Mouse (Mus musculus) intestine, postnatal 0 days (tissue): ENCODE measurements around the gene Brf1. TPM values are rescaled to one million over a fixed set of nuclear protein-coding genes. Genes with fewer than 3 reads are reported as not detected.

Experiments used
- ATAC-seq: fragments of 200-750 bp; cut with Nextera tagmentation; 2 replicates; pipeline ENCODE4 v1.8.0; 2017; ENCODE audit warnings: mild to moderate bottlenecking, moderate TSS enrichment, moderate library complexity
- H3K27ac ChIP-seq: fragments of 300-500 bp; sonication (generic); 2 replicates; pipeline ENCODE4 v1.5.1; 2014; ENCODE audit warnings: mild to moderate bottlenecking, low read depth, low read length, moderate library complexity
- H3K27me3 ChIP-seq: fragments of 300-500 bp; sonication (generic); replicated peaks from 2 replicates; pipeline ENCODE4 v1.6.1; 2014; ENCODE audit warnings: low read length, mixed read lengths; ENCODE audit not compliant: control insufficient read depth, insufficient read depth
- H3K36me3 ChIP-seq: fragments of 300-500 bp; sonication (generic); 2 replicates; pipeline ENCODE4 v1.6.1; 2014; ENCODE audit warnings: mild to moderate bottlenecking, moderate library complexity; ENCODE audit not compliant: control insufficient read depth, insufficient read depth
- H3K4me1 ChIP-seq: fragments of 300-500 bp; sonication (generic); replicated peaks from 2 replicates; pipeline ENCODE4 v1.6.1; 2014; ENCODE audit warnings: antibody characterized with exemption, low read length, mixed read lengths; ENCODE audit not compliant: control insufficient read depth, insufficient read depth
- H3K4me2 ChIP-seq: fragments of 300-500 bp; sonication (generic); replicated peaks from 2 replicates; pipeline ENCODE4 v1.6.1; 2014; ENCODE audit warnings: low read depth, mild to moderate bottlenecking, moderate library complexity
- H3K4me3 ChIP-seq: fragments of 300-500 bp; sonication (generic); 2 replicates; pipeline ENCODE4 v1.5.1; 2014; ENCODE audit warnings: low read depth, low read length
- H3K9ac ChIP-seq: fragments of 300-500 bp; sonication (generic); 2 replicates; pipeline ENCODE4 v1.6.1; 2014; ENCODE audit warnings: mild to moderate bottlenecking, low read depth, low read length
- H3K9me3 ChIP-seq: fragments of 300-500 bp; sonication (generic); 2 replicates; pipeline ENCODE4 v1.6.1; 2016; ENCODE audit warnings: mixed run types; ENCODE audit not compliant: control insufficient read depth
- CTCF ChIP-seq: sonication (generic); IDR thresholded peaks from 2 replicates; pipeline ENCODE4 v1.5.1; 2016; ENCODE audit warnings: low read depth, mild to moderate bottlenecking, control low read depth, antibody characterized with exemption, moderate library complexity
- WGBS: fragments of 180-500 bp; shearing (Covaris S2); extraction: QIAGEN DNeasy Blood & Tissue Kit; methylation state at CpG from one replicate; pipeline ENCODE4 v1.1.7; 2014; 5-methylcytosine and 5-hydroxymethylcytosine counted together
- polyA plus RNA-seq: library from polyadenylated mRNA; unstranded; fragments of >200 nt; fragmentation: Nextera tagmentation; extraction: Ambion mirVana; gene quantifications from 2 replicates; pipeline ENCODE4 v1.2.1, GENCODE M21; 2015

Gene Brf1
- 17.9 and 21.3 TPM in 2 replicates for polyA plus RNA-seq

- under 1% methylated on average over 96 of the region's 96 CpGs for WGBS
- 0 out of 2 replicates have a peak, but pooled peaks cover 6% of the 10 kb centered on the region for H3K4me1 ChIP-seq
- no peaks in the 10 kb centered on the region for H3K9me3 ChIP-seq
- H3K9ac ChIP-seq: peak within 1 kb of the TSS; percentile 92
- no peaks in the 10 kb centered on the region for H3K36me3 ChIP-seq
- H3K4me2 ChIP-seq: peak within 1 kb of the TSS; percentile 90
- H3K4me3 ChIP-seq: peak within 1 kb of the TSS; percentile 88
- H3K27ac ChIP-seq: peak within 1 kb of the TSS; percentile 96
- peak; percentile 97 for ATAC-seq
- H3K27me3 ChIP-seq: no peaks in the 10 kb centered on the region
- TF ChIP-seq CTCF: peak; percentile 40
Measured at GRCm38 (mm10) chr12:113000294-113001132, at the start of gene Brf1. Brf1 (minus strand) TSS chr12:113000704.

DNA sequence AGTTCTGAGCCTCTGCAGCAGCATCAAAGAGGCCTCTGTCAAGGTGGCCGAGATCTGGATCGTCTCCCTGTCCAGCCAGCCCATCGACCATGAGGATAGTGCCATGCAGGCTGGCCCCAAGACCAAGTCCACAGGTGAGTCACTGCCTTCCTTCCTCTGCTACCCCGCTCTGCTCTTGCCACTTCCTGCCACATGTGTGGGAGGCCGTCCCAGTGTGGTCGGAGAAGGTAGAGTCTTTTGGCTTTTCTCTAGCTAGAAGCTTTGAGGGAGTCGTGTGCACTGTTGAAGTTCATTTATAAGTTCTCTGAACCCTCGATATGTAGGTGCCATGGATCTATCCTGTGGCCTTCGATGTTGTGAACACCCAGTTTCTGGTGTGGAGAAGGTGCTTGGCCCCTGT lies 49.3 kb upstream of the Brf1 start:
- Histone ChIP-seq H3K9ac (no peak overlapping the region), H3K4me2 (no peak overlapping the region), H3K9me3 (no peaks in the 10 kb centered on the region), H3K27me3 (no peaks in the 10 kb centered on the region), H3K4me1 (no peaks in the 10 kb centered on the region), H3K27ac (no peak overlapping the region), H3K4me3 (no peak overlapping the region), H3K36me3 (peaks cover 74% of the 10 kb centered on the region)
- TF ChIP-seq CTCF: no peak
- ATAC-seq: no peak
- 88% methylated on average over 9 of the region's 9 CpGs for WGBS

DNA sequence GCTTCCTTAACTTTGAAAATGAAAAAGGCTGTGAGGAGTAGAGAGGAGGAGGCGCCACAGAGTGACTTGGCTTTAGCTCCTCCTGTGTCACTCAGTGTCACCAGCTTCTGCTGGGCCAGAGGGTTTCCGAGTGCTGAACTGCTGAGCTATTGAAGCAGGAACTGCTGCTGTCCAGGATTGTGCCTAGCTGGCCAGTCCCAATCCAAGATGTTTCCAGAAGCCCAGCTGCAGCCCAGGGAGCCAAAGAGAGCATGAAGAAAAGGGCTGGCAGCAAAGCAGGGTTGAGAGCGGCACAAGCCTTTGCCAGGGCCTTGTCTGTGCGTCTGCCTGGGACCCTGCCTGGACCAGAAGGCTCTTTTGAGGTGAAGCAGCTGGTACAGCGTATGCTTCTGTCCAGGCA lies 47.6 kb upstream of the Brf1 start:
- no peak overlapping the region for H3K9ac ChIP-seq
- H3K27me3 ChIP-seq: no peaks in the 10 kb centered on the region
- H3K4me1 ChIP-seq: no peaks in the 10 kb centered on the region
- 93% methylated on average over 5 of the region's 5 CpGs for WGBS
- no peak overlapping the region for H3K4me3 ChIP-seq
- H3K27ac ChIP-seq: no peak overlapping the region
- no peak overlapping the region for H3K4me2 ChIP-seq
- no peak for TF ChIP-seq CTCF
- H3K36me3 ChIP-seq: peaks cover 68% of the 10 kb centered on the region
- H3K9me3 ChIP-seq: no peaks in the 10 kb centered on the region
- no peak for ATAC-seq

DNA sequence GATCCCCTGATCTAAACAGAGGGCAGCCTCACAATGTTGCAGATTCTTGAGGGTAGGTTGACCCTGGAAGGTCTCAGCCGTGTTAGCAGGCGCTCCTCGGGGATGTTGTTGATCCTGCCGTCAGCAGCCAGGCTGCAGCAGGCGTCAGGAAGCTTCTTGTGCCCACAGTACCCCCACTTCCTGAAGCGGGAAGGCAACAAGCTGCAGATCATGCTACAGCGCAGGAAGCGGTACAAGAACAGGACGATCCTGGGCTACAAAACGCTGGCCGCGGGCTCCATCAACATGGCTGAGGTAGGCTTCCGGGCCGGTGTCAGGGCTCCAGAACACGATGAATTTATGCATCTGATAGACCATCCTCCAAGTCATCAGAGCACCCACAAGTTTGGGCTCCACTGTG lies 46.4 kb upstream of the Brf1 start:
- no peak overlapping the region for H3K4me2 ChIP-seq
- H3K27ac ChIP-seq: no peak overlapping the region
- no peak for ATAC-seq
- H3K9me3 ChIP-seq: no peaks in the 10 kb centered on the region
- H3K36me3 ChIP-seq: peaks cover 62% of the 10 kb centered on the region
- TF ChIP-seq CTCF: no peak
- H3K9ac ChIP-seq: no peak overlapping the region
- H3K4me1 ChIP-seq: no peaks in the 10 kb centered on the region
- H3K4me3 ChIP-seq: no peak overlapping the region
- H3K27me3 ChIP-seq: no peaks in the 10 kb centered on the region
- WGBS: 88% methylated on average over 15 of the region's 15 CpGs

- Histone ChIP-seq H3K4me3 (no peak overlapping the region), H3K9me3 (no peaks in the 10 kb centered on the region), H3K9ac (no peak overlapping the region), H3K27ac (no peak overlapping the region), H3K4me1 (no peaks in the 10 kb centered on the region), H3K4me2 (no peak overlapping the region), H3K27me3 (no peaks in the 10 kb centered on the region), H3K36me3 (peaks cover 45% of the 10 kb centered on the region)
- ATAC-seq: no peak
- 70% methylated on average over 3 of the region's 3 CpGs for WGBS
- peak; percentile 75 for TF ChIP-seq CTCF
Measured at GRCm38 (mm10) chr12:113044916-113045677, 44.6 kb upstream of the Brf1 start.

DNA sequence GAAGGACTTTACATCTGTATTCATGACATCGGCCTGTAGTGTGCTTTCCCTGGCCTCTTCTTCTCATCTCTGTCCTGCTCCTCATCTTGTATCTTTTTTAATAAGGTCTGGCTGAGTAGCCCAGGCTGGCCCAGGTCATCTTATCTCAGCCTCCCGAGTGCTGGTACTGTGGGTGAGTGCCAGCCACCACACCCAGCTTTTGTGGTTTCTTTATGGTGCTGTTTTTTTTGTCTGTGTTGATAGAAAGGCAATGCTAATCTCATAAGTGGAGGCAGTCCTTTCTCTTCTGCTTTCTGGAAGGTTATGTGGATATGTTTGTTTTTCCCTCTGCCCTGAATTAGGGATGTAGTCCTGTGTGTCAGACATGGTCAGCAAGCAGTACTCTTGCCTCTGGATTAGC lies 42.0 kb upstream of the Brf1 start:
- Histone ChIP-seq H3K4me3 (no peak overlapping the region), H3K9ac (no peak overlapping the region), H3K4me1 (no peaks in the 10 kb centered on the region), H3K36me3 (peaks cover 24% of the 10 kb centered on the region), H3K9me3 (no peaks in the 10 kb centered on the region), H3K4me2 (no peak overlapping the region), H3K27ac (no peak overlapping the region), H3K27me3 (no peaks in the 10 kb centered on the region)
- WGBS: 61% methylated on average over 2 of the region's 2 CpGs
- TF ChIP-seq CTCF: no peak
- no peak for ATAC-seq
